Mouse (Mus musculus) urinary bladder, postnatal 25 days (tissue): ENCODE measurements around the gene Isx.

ENCODE experiments used
- DNase-seq: peaks from one replicate; pipeline ENCODE4 v3.0.0; 2022; ENCODE audit warnings: low spot score

Isx gene

GRCm38 (mm10) chr8:74872940-74873339, at the start of gene Isx:
Gene Isx (plus strand): TSS chr8:74873173.
- no peak for DNase-seq

GRCm38 (mm10) chr8:74827689-74828088, 45.3 kb upstream of the Isx start:
- no peak for DNase-seq

- DNase-seq = no peak
Observed at GRCm38 (mm10) chr8:74831322-74831721, 41.7 kb upstream of the Isx start.

GRCm38 (mm10) chr8:74834246-74834645, 38.7 kb upstream of the Isx start:
- DNase-seq = no peak

- no peak for DNase-seq
Observed at GRCm38 (mm10) chr8:74847376-74848048, 25.5 kb upstream of the Isx start.

GRCm38 (mm10) chr8:74848707-74849106, 24.3 kb upstream of the Isx start:
- no peak for DNase-seq

GRCm38 (mm10) chr8:74850971-74851370, 22.0 kb upstream of the Isx start:
- DNase-seq = no peak

- no peak for DNase-seq
Observed at GRCm38 (mm10) chr8:74851837-74852236, 21.1 kb upstream of the Isx start.

GRCm38 (mm10) chr8:74853488-74853887, 19.5 kb upstream of the Isx start:
- DNase-seq = peak; percentile 7

- DNase-seq = no peak
Observed at GRCm38 (mm10) chr8:74854786-74855185, 18.2 kb upstream of the Isx start.

GRCm38 (mm10) chr8:74855341-74855740, 17.6 kb upstream of the Isx start:
- no peak for DNase-seq

- DNase-seq = no peak
Observed at GRCm38 (mm10) chr8:74859241-74859640, 13.7 kb upstream of the Isx start.

- DNase-seq = no peak
Observed at GRCm38 (mm10) chr8:74860449-74860848, 12.5 kb upstream of the Isx start.

- DNase-seq = no peak
Observed at GRCm38 (mm10) chr8:74862598-74862997, 10.4 kb upstream of the Isx start.

- DNase-seq = peak; percentile 4
Observed at GRCm38 (mm10) chr8:74870346-74870949, 2.5 kb upstream of the Isx start.

- no peak for DNase-seq
Observed at GRCm38 (mm10) chr8:74871686-74872085, 1.3 kb upstream of the Isx start.

GRCm38 (mm10) chr8:74872151-74872823, 686 bp upstream of the Isx start:
- DNase-seq = no peak

GRCm38 (mm10) chr8:74874565-74874964, 1.6 kb downstream of the Isx start:
- DNase-seq = no peak

- no peak for DNase-seq
Observed at GRCm38 (mm10) chr8:74878637-74879036, 5.7 kb downstream of the Isx start.

GRCm38 (mm10) chr8:74888763-74889162, 15.8 kb downstream of the Isx start:
- no peak for DNase-seq

GRCm38 (mm10) chr8:74891030-74891429, 18.1 kb downstream of the Isx start:
- DNase-seq = no peak

GRCm38 (mm10) chr8:74896302-74896701, 23.3 kb downstream of the Isx start:
- no peak for DNase-seq

GRCm38 (mm10) chr8:74897315-74897714, 24.3 kb downstream of the Isx start:
- no peak for DNase-seq
